Mouse (Mus musculus): ENCODE results near the gene Apbb2. TPM values are rescaled to one million over a fixed set of nuclear protein-coding genes. Genes with fewer than 3 reads are reported as not detected.

The Apbb2 gene
- total RNA-seq (2015; ENCODE audit: low replicate concordance) (1.3 and 3.2 TPM in 2 replicates), total RNA-seq (2017; ENCODE audit: low replicate concordance) (not detected in 2 replicates)

DNA sequence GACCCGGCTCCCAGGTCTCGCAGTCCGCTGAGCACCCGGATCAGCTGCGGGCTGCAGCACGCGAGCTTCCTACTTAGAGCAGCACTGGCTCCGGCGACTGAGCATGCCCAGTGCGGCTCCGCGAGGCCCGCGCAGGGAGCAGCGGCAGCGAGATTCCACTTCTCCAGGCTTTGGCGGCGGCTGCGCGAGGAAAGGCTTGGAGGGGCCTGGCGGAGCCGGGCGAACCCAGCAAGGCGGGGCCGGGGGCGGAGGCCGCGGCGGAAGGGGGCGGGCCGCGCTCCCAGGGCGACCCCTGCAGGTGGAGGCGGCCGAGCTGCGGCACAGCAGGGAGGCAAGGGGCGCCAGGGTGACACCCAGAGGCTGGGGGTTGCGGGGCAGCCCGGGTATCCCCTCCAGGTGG lies at the start of gene Apbb2:
TSS of gene Apbb2 (minus strand) at position 188 of the 400 bp plus-strand sequence.
- no peak for ATAC-seq (replicated peaks; ENCODE audit: low FRiP score, poor library complexity, severe bottlenecking)

DNA sequence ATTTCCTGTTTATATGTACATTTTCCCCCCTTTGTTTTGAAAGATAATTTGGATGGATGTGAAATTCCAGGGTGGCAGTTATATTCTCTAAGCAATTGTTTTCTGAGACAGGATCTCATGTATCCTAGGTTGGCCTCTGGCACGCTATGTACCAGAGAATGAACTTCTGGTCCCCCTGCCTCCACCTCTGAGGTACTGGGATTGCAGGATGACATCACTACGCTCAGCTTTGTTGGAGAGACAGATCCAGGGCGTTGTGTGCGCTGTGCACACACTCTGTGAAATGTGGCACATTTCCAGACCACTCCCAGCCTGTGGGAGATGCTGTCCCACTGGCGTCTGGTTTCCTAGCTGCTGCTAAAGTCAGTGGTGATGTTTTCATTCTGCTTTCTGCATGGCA lies 35.6 kb upstream of the Apbb2 start:
- no peak for ATAC-seq (replicated peaks; ENCODE audit: low FRiP score, poor library complexity, severe bottlenecking)

DNA sequence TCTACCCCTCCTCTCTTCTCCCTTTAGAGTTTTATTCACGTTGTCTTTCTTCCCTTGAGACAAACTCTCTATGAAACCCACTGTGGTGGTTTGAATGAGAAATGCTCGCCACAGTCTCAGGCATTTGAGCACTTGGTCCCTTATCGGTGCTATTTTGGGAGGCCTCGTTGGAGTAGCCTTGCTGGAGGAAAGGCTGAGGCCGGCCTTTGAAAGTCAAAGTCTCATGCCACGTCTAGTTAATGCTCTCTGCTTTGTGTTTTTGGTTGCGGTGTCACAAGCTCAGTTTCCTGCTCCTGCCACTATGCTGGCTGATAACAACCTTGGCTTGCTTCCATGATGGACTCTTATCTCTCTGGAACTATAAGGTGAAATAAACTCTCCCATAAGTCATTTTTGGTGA lies 28.9 kb upstream of the Apbb2 start:
- no peak for ATAC-seq (replicated peaks; ENCODE audit: low FRiP score, poor library complexity, severe bottlenecking)

DNA sequence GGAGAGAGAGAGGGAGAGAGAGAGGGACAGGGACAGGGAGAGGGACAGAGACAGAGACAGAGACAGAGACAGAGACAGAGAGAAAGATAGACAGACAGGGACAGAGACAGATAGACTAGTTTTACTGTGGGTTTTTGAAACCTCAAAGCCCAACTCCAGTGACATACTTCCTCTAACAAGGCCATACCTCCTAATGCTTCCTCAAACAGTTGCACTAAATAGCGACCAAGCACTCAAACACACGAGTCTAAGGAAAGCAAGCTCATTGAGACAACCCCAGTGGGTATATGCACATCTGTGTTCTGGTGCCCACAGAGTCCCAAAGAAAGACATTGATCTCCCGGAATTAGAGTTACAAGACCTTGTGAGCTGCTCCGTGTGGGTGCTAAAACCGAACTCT lies 24.7 kb upstream of the Apbb2 start:
- no peak for ATAC-seq (replicated peaks; ENCODE audit: low FRiP score, poor library complexity, severe bottlenecking)

DNA sequence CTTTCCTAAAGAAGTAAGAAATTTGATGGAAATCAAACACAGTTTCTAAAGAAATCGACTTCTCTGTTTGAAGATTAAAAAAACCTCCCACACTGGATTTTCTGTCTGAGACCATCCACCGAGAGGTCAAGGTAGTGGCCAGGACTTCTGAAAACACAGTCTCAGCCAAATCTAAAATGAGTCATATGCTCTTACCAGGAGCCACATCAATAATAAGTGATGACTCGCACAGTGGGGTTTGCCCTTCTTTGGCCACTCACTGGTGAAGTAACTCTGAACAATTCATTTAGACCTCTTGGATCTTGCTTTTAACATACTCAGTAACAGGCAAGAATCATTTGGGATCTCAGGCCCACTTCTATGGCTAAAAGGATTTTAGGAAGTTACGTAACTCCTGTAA lies 23.6 kb upstream of the Apbb2 start:
- no peak for ATAC-seq (replicated peaks; ENCODE audit: low FRiP score, poor library complexity, severe bottlenecking)

DNA sequence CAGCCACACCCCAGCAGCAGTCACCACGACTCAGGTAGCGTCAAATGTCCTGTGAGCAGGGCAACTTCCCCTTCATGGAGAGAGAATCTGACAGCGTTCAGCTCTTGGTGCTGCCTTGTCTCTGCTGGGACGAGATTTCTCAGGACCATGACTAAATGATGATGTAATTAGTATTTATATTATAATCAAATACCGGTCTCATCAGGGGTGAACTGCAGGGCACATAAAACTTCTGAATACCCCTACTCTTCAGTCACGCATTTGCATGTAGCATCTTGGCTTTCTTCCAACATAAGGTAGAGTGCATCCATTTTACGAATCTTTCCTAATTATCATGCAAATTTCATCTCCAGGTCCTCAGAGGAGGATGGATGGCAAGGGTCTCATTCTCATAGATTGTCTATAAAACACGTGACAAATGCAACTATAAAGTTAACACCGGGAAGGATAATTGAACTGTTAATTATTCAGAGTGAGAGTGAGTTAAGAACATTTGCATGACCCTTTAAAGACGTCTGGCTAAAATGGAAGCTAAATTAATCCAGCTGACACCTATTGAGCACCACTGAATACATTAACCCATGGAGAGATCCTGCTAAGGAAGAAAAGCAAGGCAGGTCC lies 17.0 kb upstream of the Apbb2 start:
- ATAC-seq (replicated peaks; ENCODE audit: low FRiP score, poor library complexity, severe bottlenecking), result no peak

DNA sequence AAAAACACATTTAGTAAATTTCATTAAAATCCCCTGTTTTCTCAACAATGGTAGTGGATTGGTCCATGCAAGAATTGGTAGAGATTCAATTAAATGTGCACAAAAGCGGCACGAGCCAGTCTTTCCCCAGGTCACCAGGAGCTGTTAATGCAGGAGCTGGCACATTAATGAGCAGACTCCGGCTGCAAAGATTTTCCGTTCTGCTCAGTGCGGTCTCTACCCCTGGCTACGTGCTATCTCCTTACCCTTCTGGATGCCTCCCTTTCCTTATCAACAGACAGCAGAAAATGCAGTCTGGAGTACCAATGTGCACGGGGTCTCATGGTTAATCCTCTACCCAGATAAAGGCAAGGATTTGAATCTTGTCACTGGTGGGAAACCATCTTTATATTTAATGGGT lies 9.2 kb upstream of the Apbb2 start:
- no peak for ATAC-seq (replicated peaks; ENCODE audit: low FRiP score, poor library complexity, severe bottlenecking)

DNA sequence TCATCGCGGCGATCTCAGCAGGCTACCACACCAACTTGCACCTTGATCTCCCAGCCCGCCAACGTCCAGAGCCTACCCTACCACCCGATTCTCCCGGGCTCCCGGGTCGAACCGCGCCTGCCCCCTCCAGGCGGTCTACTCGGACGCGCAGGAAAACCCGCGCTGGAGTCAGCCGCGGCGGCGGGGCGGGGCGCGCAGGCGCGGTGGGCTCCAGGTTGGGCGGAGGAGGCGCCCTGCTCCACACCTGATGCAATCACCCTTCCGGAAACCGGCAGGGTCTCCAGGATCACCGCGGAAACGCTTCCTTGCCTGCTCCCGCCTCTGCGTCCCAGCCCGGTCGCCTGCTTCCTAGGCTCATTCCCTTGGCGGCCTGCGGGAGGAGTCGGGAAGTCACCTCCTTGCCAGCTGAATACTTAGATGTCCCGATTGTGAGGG lies 1.6 kb upstream of the Apbb2 start:
- ATAC-seq (replicated peaks; ENCODE audit: low FRiP score, poor library complexity, severe bottlenecking), result no peak

DNA sequence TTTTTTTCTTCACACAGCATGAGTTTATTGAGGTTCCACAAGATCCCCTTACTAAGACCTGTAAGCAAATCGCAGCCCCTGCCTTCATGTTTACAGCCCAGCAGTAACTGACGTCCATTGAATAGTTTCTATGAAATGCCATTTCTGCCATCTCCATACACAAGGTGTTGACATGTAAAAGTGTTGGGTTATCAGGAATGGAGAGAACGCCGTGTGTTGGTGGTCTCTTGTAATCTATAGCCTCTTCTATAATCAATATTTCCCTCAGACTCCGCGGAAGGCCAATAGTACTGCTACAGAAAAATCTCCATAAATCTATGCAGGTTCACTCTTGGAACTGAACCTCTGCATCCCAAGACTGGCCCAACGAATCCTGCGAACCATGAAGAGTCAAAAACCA lies 1.1 kb upstream of the Apbb2 start:
- ATAC-seq (replicated peaks; ENCODE audit: low FRiP score, poor library complexity, severe bottlenecking), result no peak

DNA sequence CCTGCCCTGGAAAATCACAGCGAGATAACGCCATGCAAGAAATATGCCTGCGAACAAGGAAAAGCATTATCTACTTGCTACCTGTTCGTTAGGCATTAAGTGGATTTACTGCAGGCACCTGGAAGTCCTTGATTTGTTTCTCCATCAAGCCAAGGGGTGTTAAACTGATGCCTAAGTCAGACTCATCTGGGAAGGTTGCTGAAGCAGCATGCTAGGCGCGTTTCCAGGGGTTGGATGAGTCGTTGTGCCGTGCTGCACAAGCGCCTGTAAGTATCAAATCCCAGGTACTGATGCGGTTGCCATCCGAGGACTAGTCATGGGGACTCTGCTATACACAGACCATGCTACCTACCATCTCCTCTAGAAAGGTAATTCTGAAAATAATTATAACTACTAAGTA lies 611 bp upstream of the Apbb2 start:
- ATAC-seq (replicated peaks; ENCODE audit: low FRiP score, poor library complexity, severe bottlenecking), result no peak

DNA sequence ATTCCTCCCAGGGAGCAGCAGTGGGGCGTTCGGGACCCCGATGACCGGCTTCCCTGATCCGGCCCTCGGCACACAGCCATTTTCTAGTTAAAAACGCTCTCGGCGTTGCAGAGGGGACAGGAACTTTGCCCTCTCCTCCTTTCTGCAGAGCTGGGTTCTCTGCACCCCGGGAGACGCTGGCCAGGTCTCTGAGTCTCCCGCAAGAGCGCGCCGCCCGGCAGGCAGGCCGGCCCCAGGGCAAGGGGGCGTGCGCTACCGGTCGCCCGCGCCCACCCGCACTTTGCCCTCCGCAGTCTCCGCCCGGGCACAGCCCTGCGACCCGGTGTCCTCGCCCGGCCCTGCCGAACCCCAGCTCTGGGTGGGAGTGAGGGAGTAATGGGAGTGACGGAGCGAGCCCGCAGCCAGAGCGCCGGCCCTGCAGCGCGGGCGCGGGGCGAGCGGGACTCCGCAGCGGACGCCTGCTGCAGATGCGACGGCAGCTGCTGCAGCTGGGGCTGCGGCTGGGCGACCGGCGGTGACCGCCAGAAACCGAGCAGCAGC lies 593 bp downstream of the Apbb2 start:
- ATAC-seq (replicated peaks; ENCODE audit: low FRiP score, poor library complexity, severe bottlenecking), result no peak

DNA sequence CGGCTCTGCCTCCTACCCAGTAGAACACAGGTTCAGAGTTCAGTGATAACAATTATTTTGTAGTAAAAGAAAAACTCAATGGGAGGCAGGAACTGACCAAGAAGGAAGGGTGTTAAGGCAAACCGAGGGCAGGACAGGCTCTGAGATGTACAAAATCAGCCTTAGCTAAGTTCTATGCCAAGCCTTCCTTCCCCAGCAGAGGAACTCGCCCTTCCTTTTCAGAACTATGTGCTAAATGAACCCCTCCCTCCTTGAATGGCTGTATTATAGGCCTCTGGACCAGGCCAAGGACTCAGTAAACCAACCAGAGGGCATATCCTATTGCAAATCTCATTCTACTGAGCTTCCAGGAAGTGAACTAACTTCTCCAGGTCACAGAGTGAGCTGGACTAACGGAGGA lies 3.6 kb downstream of the Apbb2 start:
- ATAC-seq (replicated peaks; ENCODE audit: low FRiP score, poor library complexity, severe bottlenecking), result no peak

DNA sequence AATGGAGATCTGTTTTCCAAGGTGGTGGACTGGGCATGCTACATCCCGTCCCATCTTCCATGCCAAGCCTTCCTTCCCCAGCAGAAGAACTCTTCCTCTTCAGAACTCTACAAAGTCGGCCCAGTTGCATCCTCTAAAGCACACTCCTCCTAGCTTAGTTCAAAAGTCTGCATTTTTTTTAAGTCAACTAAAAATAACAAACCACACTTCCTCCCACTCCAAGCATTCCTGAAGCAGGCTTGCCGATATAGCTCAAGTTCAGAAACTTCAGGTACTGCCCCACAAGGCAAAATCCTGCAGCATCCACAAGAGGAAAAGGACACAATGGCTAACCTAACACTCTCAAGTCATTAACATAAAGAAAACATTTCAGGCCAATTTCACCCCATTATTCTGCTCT lies 4.9 kb downstream of the Apbb2 start:
- ATAC-seq (replicated peaks; ENCODE audit: low FRiP score, poor library complexity, severe bottlenecking), result no peak

DNA sequence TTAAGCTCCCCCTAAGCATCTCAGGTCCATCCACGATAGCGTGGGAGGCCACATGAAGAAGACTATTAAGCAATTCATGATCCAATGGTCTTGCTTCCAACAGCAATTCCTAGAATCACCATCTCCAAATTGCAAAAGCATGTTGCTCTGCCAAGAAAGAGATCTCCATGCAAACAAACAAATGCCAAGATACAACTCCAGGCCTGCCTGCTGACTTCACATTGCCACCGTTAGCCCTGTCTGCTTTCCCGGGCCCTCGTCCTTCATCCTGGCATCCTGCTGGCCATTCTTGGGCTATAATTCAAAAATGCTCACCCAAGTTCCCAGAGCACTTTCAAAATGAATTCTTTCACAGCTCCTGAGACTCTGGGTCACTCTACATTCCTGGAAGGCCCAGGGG lies 5.6 kb downstream of the Apbb2 start:
- no peak for ATAC-seq (replicated peaks; ENCODE audit: low FRiP score, poor library complexity, severe bottlenecking)

DNA sequence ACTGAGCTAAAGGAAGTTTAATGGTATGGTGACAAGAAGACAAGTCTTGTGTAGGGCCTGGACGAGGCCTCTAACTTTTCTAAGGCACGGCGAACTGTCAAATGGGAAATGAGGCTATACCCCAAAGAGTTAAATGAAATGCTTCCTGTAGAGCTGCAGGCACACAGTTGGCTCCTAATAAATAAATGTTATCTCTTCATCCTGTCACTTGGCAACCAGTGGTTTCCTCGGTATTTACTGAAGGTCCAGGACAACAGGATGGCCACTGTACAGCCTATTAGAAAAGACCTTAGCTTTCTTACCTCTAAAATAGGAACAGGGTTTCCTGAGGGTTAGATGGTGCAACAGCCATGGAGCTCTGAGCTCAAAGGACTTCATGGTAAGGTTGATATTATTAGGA lies 6.7 kb downstream of the Apbb2 start:
- no peak for ATAC-seq (replicated peaks; ENCODE audit: low FRiP score, poor library complexity, severe bottlenecking)

DNA sequence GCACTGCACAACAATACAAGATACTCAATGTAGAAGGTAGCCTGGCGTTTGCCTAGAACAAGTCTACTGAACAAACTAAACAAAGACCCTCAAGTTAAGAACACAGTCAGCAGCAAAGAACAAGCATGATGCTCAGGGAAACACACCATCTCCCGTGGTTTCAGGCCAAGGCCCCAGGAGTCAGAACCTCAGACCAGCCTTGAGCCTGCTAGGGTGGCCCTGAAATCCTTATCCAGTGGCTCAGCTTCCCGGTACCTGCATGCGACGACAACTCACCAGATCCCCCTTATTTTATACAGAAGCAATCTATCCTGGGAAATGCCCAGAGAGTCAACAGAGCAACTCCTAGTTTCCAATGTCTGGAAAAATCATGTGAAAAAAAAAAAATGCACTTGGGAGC lies 7.2 kb downstream of the Apbb2 start:
- no peak for ATAC-seq (replicated peaks; ENCODE audit: low FRiP score, poor library complexity, severe bottlenecking)

DNA sequence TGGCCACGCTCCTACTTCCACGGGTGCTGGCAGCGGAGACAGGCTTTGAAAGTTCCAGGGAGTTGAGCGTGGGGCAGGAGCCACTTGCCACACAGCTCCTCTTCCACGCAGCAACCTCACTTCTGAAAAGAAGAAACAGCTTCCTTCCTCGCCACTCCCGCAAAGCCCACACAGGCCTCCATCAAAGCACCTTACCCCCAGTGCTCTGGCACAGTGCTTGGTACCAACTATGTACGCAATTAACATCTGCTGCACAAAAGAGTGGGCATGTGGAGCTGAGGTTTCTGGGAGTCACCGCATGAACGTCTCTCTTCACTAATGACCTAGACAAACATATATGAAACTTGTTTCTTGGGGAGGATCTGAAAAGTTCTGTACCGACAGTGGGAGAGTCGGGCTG lies 8.3 kb downstream of the Apbb2 start:
- no peak for ATAC-seq (replicated peaks; ENCODE audit: low FRiP score, poor library complexity, severe bottlenecking)

DNA sequence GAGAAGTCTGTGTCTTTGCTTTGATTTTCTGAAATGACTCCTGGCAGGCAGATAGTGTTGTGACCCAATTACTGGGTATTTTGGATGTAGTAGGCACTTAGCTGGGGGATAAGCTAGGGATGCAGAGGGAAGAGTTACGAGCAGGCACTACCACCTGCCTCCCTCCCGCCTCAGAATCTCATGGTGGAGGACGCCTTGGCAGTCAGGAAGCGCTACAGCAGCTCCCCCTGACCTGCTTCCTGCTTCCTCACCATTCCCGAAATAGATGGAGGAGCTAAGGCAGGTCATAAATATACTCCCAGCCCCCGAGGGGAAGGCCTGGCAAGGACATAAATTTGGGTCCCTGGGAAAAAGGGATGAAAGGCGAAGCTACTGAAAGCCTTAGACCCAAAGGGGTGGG lies 9.3 kb downstream of the Apbb2 start:
- ATAC-seq (replicated peaks; ENCODE audit: low FRiP score, poor library complexity, severe bottlenecking), result no peak

DNA sequence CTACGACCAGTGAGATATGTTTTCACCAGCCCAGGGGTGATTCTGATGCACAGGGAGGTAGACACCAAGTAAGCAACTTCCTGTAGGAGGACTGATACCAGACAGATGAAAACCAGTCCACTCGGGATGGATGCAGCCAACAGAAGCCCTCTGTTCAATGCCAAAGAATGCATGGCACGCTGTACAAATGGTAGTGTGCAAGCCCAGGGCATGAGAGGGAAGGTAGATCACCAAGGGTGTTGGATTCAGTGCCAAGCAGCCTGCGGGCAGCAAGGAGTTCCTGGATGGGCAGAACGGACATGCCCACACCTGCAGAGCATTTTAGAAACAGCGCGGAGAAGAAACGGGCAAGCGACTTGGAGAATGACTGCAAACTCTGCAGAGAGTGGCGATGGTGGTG lies 10.8 kb downstream of the Apbb2 start:
- no peak for ATAC-seq (replicated peaks; ENCODE audit: low FRiP score, poor library complexity, severe bottlenecking)

DNA sequence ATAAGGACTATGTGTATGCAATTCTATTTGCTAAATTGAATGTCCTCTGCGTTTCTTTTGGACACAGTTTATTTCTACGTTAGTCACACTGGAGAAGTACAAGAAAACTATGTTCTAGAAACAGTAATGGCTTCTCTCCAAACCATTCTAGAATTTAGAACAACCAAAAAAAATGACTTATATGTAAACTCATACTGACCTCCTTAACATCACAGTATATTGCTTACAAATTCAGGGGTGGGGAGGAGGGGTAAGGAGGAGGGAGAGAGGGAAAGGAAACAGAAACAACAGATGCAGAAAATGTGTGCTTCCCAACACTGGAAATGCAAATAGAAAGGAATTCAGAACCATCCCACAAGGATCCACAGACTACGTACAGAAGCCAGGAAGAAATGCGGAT lies 11.4 kb downstream of the Apbb2 start:
- no peak for ATAC-seq (replicated peaks; ENCODE audit: low FRiP score, poor library complexity, severe bottlenecking)

DNA sequence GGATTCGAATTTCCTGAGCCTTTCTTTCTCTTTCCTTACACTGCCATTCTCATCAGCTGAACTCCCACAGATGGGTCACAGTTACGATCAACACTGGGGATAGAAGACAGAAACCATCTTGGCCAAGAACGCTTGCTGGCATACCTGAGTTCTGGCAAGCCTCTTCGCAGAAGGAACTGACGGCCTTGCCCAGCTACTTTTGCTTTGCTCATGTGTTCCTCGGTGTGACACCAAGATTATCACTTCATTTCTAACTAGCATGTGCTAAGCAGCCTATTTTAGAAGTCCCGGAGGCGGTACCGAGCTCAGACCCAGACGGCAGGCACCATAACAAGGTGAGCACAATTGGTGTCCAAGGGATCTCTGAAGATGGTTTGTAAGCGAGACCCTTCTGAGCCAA lies 12.9 kb downstream of the Apbb2 start:
- ATAC-seq (replicated peaks; ENCODE audit: low FRiP score, poor library complexity, severe bottlenecking), result no peak

DNA sequence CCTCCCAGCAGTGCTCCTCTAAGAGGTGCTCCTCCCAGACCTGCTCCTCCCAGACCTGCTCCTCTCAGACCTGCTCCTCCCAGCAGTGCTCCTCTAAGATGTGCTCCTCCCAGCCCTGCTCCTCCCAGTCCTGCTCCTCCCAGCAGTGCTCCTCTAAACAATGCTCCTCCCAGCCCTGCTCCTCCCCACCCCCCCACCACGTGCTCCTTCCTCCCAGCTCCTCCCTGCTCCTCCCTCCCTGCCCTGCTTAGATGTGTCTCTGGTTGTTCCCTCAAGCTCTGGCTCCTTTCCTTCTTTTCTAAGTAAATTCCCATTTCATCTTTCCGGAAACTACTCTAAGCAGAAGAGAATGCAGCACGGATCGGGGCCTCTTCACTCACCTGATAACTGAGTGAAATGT lies 14.2 kb downstream of the Apbb2 start:
- no peak for ATAC-seq (replicated peaks; ENCODE audit: low FRiP score, poor library complexity, severe bottlenecking)
